Mouse (Mus musculus): Measurements from ENCODE around the gene Sult6b2. TPM values are rescaled to one million over a fixed set of nuclear protein-coding genes. Genes with fewer than 3 reads are reported as not detected.

The Sult6b2 gene
- polyA plus RNA-seq, 1 experiment: not detected

DNA sequence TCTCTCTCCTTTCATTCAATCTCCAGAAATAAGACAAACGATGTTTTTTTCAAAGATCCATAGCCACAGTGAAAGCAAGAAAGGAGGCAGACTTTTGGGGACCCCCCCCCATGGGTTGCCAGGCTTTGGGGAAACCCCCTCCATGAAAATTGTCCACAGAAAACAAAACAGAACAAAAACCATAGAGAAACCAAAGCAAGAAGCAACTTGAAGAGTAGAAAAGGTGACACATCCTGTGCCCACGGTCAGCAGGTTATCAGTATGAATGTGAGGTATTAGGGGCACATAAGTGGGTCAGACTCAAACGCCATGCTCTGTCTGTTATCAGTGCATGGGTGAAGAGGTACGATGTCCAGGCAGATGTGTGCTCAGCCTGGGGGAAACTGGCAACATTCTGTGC lies 30.6 kb upstream of the Sult6b2 start:
- Histone ChIP-seq H3K4me3 (ENCODE audit: low read depth, low read length) (no peak overlapping the region), H3K9me3 (replicated peaks; ENCODE audit: control insufficient read depth, insufficient read depth, low read length, poor library complexity, severe bottlenecking) (no peaks in the 10 kb centered on the region), H3K9ac (ENCODE audit: low read depth, poor library complexity, severe bottlenecking) (no peak overlapping the region), H3K36me3 (ENCODE audit: control insufficient read depth, insufficient read depth, low read length, poor library complexity, severe bottlenecking) (no peaks in the 10 kb centered on the region), H3K4me1 (ENCODE audit: control insufficient read depth, insufficient read depth, low read length) (no peaks in the 10 kb centered on the region), H3K27ac (ENCODE audit: insufficient read depth, low read length) (no peak overlapping the region), H3K27me3 (ENCODE audit: control insufficient read depth, insufficient read depth, low read length, poor library complexity, severe bottlenecking) (no peaks in the 10 kb centered on the region)
- TF ChIP-seq EP300 (IDR thresholded peaks at IDR 0.05; ENCODE audit: insufficient read depth, low read depth, low read length): no peak
- no peak for TF ChIP-seq POLR2A (IDR thresholded peaks at IDR 0.05; ENCODE audit: insufficient read depth, low read length)
- no peak for TF ChIP-seq CTCF (IDR thresholded peaks at IDR 0.05; ENCODE audit: low read depth, low read length)

DNA sequence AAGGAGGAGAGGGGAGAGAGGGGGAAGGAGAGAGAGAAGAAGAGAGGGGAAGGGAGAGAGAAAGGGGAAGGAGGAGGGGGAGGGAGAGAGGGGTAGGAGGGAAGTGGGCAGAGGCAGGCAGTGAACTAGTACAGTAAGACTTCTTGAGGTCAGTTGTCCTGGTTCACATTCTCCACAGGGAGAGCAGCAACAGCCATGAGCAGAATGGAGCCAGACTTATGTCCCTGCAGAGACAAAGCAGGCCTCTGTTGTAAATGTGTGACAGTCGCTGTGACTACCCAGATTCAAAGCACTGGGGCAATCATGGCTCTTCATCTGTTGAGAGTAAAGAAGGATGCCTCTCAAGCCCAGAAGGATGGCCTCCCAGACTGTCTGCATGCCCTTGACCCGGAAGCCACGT lies 27.4 kb upstream of the Sult6b2 start:
- TF ChIP-seq POLR2A (IDR thresholded peaks at IDR 0.05; ENCODE audit: insufficient read depth, low read length): no peak
- no peak for TF ChIP-seq CTCF (IDR thresholded peaks at IDR 0.05; ENCODE audit: low read depth, low read length)
- TF ChIP-seq EP300 (IDR thresholded peaks at IDR 0.05; ENCODE audit: insufficient read depth, low read depth, low read length): no peak
- no peak overlapping the region for H3K27ac ChIP-seq (ENCODE audit: insufficient read depth, low read length)
- no peaks in the 10 kb centered on the region for H3K27me3 ChIP-seq (ENCODE audit: control insufficient read depth, insufficient read depth, low read length, poor library complexity, severe bottlenecking)
- H3K36me3 ChIP-seq (ENCODE audit: control insufficient read depth, insufficient read depth, low read length, poor library complexity, severe bottlenecking): no peaks in the 10 kb centered on the region
- H3K4me1 ChIP-seq (ENCODE audit: control insufficient read depth, insufficient read depth, low read length): no peaks in the 10 kb centered on the region
- no peaks in the 10 kb centered on the region for H3K9me3 ChIP-seq (replicated peaks; ENCODE audit: control insufficient read depth, insufficient read depth, low read length, poor library complexity, severe bottlenecking)
- no peak overlapping the region for H3K9ac ChIP-seq (ENCODE audit: low read depth, poor library complexity, severe bottlenecking)
- H3K4me3 ChIP-seq (ENCODE audit: low read depth, low read length): no peak overlapping the region

DNA sequence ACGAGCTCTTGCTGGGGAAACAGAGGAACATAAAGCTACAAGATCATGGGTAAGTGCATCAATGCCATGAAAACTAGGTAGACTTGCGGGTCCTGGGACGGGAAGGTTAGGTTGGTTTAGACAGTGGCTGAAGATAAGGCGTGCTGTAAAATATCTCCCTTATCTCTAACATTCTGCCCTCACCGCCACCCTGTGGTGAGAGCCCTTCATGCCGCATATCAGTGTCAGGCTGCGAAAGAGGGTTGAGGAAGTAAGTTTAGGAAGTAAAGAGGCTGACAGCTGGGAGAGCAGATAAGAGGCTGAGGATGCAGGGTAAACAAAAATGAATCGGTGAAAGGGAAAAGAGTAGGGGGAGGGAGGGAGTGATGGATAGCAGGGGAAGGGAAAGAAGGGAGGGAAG lies 26.9 kb upstream of the Sult6b2 start:
- no peaks in the 10 kb centered on the region for H3K27me3 ChIP-seq (ENCODE audit: control insufficient read depth, insufficient read depth, low read length, poor library complexity, severe bottlenecking)
- H3K27ac ChIP-seq (ENCODE audit: insufficient read depth, low read length): no peak overlapping the region
- H3K9me3 ChIP-seq (replicated peaks; ENCODE audit: control insufficient read depth, insufficient read depth, low read length, poor library complexity, severe bottlenecking): no peaks in the 10 kb centered on the region
- H3K9ac ChIP-seq (ENCODE audit: low read depth, poor library complexity, severe bottlenecking): no peak overlapping the region
- H3K4me1 ChIP-seq (ENCODE audit: control insufficient read depth, insufficient read depth, low read length): no peaks in the 10 kb centered on the region
- H3K36me3 ChIP-seq (ENCODE audit: control insufficient read depth, insufficient read depth, low read length, poor library complexity, severe bottlenecking): no peaks in the 10 kb centered on the region
- TF ChIP-seq POLR2A (IDR thresholded peaks at IDR 0.05; ENCODE audit: insufficient read depth, low read length): no peak
- TF ChIP-seq CTCF (IDR thresholded peaks at IDR 0.05; ENCODE audit: low read depth, low read length): no peak
- no peak for TF ChIP-seq EP300 (IDR thresholded peaks at IDR 0.05; ENCODE audit: insufficient read depth, low read depth, low read length)
- H3K4me3 ChIP-seq (ENCODE audit: low read depth, low read length): no peak overlapping the region

DNA sequence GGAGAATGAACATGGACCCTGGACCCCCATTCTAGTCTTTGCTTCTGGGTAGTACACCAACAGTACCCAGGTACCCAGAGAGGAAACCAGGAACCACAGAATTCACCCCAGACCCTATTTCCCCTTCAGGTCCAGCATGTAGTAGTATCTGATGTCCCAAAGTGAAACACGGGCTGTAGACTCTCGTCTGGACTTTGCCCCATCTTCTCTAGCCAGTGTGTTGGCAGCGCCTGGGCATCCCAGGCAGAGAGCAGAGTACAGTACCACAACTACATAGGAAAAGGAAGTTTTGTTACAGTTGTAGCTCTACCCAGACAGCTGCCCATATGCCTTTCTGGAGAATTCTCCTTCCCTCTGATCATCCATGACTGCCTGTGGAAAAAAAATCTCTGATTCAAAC lies 25.9 kb upstream of the Sult6b2 start:
- Histone ChIP-seq H3K9me3 (replicated peaks; ENCODE audit: control insufficient read depth, insufficient read depth, low read length, poor library complexity, severe bottlenecking) (no peaks in the 10 kb centered on the region), H3K27me3 (ENCODE audit: control insufficient read depth, insufficient read depth, low read length, poor library complexity, severe bottlenecking) (no peaks in the 10 kb centered on the region), H3K27ac (ENCODE audit: insufficient read depth, low read length) (no peak overlapping the region), H3K36me3 (ENCODE audit: control insufficient read depth, insufficient read depth, low read length, poor library complexity, severe bottlenecking) (no peaks in the 10 kb centered on the region), H3K4me3 (ENCODE audit: low read depth, low read length) (no peak overlapping the region), H3K9ac (ENCODE audit: low read depth, poor library complexity, severe bottlenecking) (no peak overlapping the region), H3K4me1 (ENCODE audit: control insufficient read depth, insufficient read depth, low read length) (no peaks in the 10 kb centered on the region)
- TF ChIP-seq CTCF (IDR thresholded peaks at IDR 0.05; ENCODE audit: low read depth, low read length) (no peak), POLR2A (IDR thresholded peaks at IDR 0.05; ENCODE audit: insufficient read depth, low read length) (no peak), EP300 (IDR thresholded peaks at IDR 0.05; ENCODE audit: insufficient read depth, low read depth, low read length) (no peak)

DNA sequence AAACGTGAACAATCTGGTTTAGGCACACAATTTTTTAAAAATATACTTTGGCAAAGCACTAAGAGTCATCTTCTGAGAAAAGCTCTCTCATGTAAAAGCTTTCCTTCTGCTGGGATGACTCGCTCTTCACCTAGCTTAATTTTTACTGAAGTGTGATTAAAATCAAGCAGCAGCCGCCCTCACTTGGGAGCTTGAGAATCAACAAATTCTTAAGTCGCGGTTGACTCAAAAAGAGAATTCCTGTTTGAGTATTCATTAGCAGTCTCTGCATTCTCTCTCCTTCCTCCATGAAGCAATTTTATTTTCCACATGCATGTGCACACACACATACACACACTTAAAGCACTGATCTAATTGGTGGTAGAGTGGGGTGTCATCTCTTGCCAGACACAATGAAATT lies 21.1 kb upstream of the Sult6b2 start:
- Histone ChIP-seq H3K9me3 (replicated peaks; ENCODE audit: control insufficient read depth, insufficient read depth, low read length, poor library complexity, severe bottlenecking) (no peaks in the 10 kb centered on the region), H3K27ac (ENCODE audit: insufficient read depth, low read length) (no peak overlapping the region), H3K36me3 (ENCODE audit: control insufficient read depth, insufficient read depth, low read length, poor library complexity, severe bottlenecking) (no peaks in the 10 kb centered on the region), H3K27me3 (ENCODE audit: control insufficient read depth, insufficient read depth, low read length, poor library complexity, severe bottlenecking) (no peaks in the 10 kb centered on the region), H3K4me3 (ENCODE audit: low read depth, low read length) (no peak overlapping the region), H3K9ac (ENCODE audit: low read depth, poor library complexity, severe bottlenecking) (no peak overlapping the region), H3K4me1 (ENCODE audit: control insufficient read depth, insufficient read depth, low read length) (no peaks in the 10 kb centered on the region)
- TF ChIP-seq EP300 (IDR thresholded peaks at IDR 0.05; ENCODE audit: insufficient read depth, low read depth, low read length) (no peak), POLR2A (IDR thresholded peaks at IDR 0.05; ENCODE audit: insufficient read depth, low read length) (no peak), CTCF (IDR thresholded peaks at IDR 0.05; ENCODE audit: low read depth, low read length) (no peak)

DNA sequence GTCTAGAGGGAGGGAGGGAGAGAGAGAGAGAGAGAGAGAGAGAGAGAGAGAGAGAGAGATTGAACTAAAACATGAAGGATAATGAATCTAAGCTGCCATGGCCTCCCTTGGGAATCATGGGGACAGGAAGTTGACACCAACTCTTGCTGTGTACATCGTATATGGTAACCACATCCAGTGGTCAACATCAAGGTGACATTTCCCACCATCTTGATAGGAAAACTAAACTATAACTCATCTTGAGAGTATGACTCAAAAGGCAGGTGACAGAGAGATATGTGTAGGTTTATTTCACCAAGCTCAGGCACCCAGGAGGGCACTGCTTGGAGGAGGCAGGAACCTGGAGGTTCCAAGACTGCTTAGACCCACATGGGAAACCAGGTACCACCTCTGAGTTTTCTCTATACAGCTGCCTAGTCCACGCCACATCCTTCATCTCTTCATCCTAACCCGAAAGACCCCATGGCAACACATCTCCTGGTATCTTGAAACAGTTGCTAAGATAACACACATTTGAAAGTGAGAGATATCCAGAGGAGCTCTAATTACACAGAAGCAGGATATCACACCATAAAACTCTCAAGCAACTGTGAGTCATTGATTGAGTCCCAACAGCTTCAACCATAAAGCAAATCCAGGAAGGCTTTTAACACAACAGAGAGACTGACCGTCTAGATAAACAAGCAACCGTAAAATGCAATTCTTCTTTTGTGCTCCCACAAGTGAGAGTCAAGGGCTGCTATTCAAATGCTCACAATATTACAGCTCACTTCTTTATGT lies 18.9 kb upstream of the Sult6b2 start:
- Histone ChIP-seq H3K9ac (ENCODE audit: low read depth, poor library complexity, severe bottlenecking) (no peak overlapping the region), H3K4me1 (ENCODE audit: control insufficient read depth, insufficient read depth, low read length) (no peaks in the 10 kb centered on the region), H3K36me3 (ENCODE audit: control insufficient read depth, insufficient read depth, low read length, poor library complexity, severe bottlenecking) (no peaks in the 10 kb centered on the region), H3K9me3 (replicated peaks; ENCODE audit: control insufficient read depth, insufficient read depth, low read length, poor library complexity, severe bottlenecking) (no peaks in the 10 kb centered on the region), H3K4me3 (ENCODE audit: low read depth, low read length) (no peak overlapping the region), H3K27me3 (ENCODE audit: control insufficient read depth, insufficient read depth, low read length, poor library complexity, severe bottlenecking) (no peaks in the 10 kb centered on the region), H3K27ac (ENCODE audit: insufficient read depth, low read length) (no peak overlapping the region)
- TF ChIP-seq EP300 (IDR thresholded peaks at IDR 0.05; ENCODE audit: insufficient read depth, low read depth, low read length) (no peak), POLR2A (IDR thresholded peaks at IDR 0.05; ENCODE audit: insufficient read depth, low read length) (no peak), CTCF (IDR thresholded peaks at IDR 0.05; ENCODE audit: low read depth, low read length) (no peak)
